Mouse (Mus musculus) heart, embryonic 10.5 days (tissue): ENCODE data around the gene Dpm3. TPM values are rescaled to one million over a fixed set of nuclear protein-coding genes. Genes with fewer than 3 reads are reported as not detected.

ENCODE experiments used
- DNase-seq: peaks from one replicate; pipeline ENCODE4 v3.0.0-alpha.2; 2017; ENCODE audit warnings: low spot score
- H3K27ac ChIP-seq: fragments of 300-500 bp; sonication (generic); 2 replicates; pipeline ENCODE4 v1.5.1; 2016; ENCODE audit warnings: mild to moderate bottlenecking
- H3K27me3 ChIP-seq: fragments of 300-500 bp; sonication (generic); 2 replicates; pipeline ENCODE4 v1.6.1; 2016; ENCODE audit warnings: mild to moderate bottlenecking; ENCODE audit not compliant: poor library complexity, insufficient read depth, severe bottlenecking
- H3K36me3 ChIP-seq: fragments of 300-500 bp; sonication (generic); 2 replicates; pipeline ENCODE4 v1.6.1; 2016; ENCODE audit warnings: mild to moderate bottlenecking, moderate library complexity
- H3K4me1 ChIP-seq: fragments of 300-500 bp; sonication (generic); 2 replicates; pipeline ENCODE4 v1.6.1; 2016; ENCODE audit warnings: mild to moderate bottlenecking
- H3K4me3 ChIP-seq: fragments of 300-500 bp; sonication (generic); 2 replicates; pipeline ENCODE4 v1.5.1; 2016; ENCODE audit warnings: mild to moderate bottlenecking, moderate library complexity
- H3K9me3 ChIP-seq: fragments of 300-500 bp; sonication (generic); 2 replicates; pipeline ENCODE4 v1.6.1; 2016; ENCODE audit warnings: mild to moderate bottlenecking, moderate library complexity
- WGBS: fragments of 180-500 bp; shearing (Covaris S2); methylation state at CpG from one replicate; pipeline ENCODE4 v1.1.7; 2016; 5-methylcytosine and 5-hydroxymethylcytosine counted together
- polyA plus RNA-seq: library from polyadenylated mRNA; unstranded; fragments of >200 nt; fragmentation: Nextera tagmentation; extraction: Ambion mirVana; gene quantifications from 2 replicates; pipeline ENCODE4 v1.2.1, GENCODE M21; 2016

The Dpm3 gene
- polyA plus RNA-seq, 1 experiment from 2014 or later: 86.0 TPM

DNA sequence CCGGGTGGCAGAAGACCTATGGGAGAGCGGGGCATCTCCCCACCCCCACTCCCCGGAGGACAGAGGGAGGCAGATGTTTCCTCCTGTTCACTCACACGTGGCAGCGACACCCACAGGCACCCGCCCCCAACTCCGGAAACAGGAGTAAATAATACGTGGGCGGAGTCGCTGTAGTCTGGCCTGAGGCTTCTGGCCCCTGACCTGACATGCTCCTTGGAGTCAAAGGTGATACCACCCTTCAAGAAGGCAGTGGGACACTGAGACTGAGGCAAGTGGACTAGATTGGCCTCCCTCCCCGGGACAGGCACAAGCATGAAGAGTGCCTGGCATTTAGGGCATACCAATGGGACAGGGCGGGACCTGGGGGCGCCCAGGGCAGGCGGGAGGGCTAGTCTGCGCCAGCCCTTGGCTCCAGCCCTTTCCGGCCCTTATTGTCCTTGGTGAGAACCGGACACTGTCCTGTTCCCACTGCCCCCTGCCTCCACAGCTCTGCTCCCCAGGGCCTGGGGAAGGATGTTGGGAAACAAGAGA is 7.7 kb upstream of the Dpm3 start:
- H3K4me3 ChIP-seq: peak overlapping the region; percentile 46
- DNase-seq: no peak
- H3K27ac ChIP-seq: peak overlapping the region; percentile 76
- WGBS: 5% methylated on average over 17 of the region's 17 CpGs
- H3K4me1 ChIP-seq: peaks cover 41% of the 10 kb centered on the region
- peaks cover 11% of the 10 kb centered on the region for H3K27me3 ChIP-seq
- no peaks in the 10 kb centered on the region for H3K9me3 ChIP-seq
- peaks cover 24% of the 10 kb centered on the region for H3K36me3 ChIP-seq

DNA sequence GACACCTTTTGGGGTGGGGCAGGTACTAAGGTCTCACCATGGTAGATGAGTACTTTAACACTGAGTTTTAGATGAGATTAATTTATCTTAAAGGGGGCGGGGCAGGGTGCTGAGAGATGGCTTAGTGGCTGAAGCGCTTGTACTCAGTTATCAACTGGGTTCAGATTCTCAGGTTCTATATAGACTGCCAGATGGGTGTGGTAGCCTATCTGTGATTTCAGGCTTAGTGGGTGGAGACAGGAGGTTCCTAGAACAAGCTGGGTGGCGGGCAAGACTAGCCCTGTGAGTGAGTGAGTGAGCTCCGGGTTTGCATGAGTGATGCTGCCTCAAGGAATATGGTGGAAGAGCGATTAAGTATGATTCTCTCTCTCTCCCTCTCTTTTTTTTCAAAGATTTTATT is 4.2 kb upstream of the Dpm3 start:
- Histone ChIP-seq H3K27me3 (peaks cover 15% of the 10 kb centered on the region), H3K4me1 (peaks cover 26% of the 10 kb centered on the region), H3K4me3 (no peak overlapping the region), H3K9me3 (no peaks in the 10 kb centered on the region), H3K27ac (no peak overlapping the region), H3K36me3 (no peaks in the 10 kb centered on the region)
- WGBS: 81% methylated on average over 5 of the region's 5 CpGs
- no peak for DNase-seq

DNA sequence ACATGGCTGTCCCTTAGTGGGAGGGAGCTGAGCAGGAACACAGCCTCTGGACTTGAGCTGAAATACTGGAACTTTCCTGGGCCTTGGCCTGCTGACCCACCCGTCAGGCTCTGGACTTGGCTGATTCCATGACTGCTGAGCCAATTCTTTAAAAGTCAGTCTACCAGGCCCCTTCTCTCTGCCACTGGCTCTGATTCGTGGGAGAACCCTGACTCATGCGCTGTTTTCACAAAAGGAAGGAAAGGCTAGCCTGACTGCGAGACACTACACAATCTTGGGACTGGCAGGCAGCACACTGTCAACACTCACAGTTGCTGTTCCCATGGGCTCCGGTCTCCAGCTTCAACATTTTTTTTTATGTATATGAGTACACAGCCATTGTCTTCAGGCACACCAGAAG is 3.0 kb upstream of the Dpm3 start:
- Histone ChIP-seq H3K9me3 (no peaks in the 10 kb centered on the region), H3K4me1 (peaks cover 14% of the 10 kb centered on the region), H3K27me3 (peaks cover 15% of the 10 kb centered on the region), H3K27ac (no peak overlapping the region), H3K4me3 (no peak overlapping the region), H3K36me3 (no peaks in the 10 kb centered on the region)
- DNase-seq: no peak
- 61% methylated on average over 5 of the region's 5 CpGs for WGBS

DNA sequence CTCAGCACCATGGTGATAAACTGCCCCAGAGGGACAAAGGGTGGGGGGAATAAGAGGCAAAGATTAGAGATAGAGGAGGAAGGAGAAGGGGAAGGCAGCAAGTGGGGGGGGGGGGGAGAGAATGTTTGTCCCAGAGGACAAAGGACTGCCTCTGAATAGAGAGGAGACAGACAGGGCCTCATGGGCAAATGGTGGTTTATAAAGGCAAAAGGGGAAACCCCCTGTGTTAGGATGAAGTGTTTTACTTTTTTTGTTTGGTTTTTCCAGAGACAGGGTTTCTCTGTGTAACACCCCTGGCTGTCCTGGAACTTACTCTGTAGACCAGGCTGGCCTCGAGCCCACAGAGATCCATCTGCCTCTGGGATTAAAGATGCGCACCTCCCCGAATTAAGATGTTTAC is 1.1 kb downstream of the Dpm3 start:
- Histone ChIP-seq H3K27ac (no peak overlapping the region), H3K4me3 (no peak overlapping the region), H3K36me3 (no peaks in the 10 kb centered on the region), H3K27me3 (peaks cover 4% of the 10 kb centered on the region; the same call in 1 of the 2 replicates), H3K4me1 (0 out of 2 replicates have a peak, but pooled peaks cover 4% of the 10 kb centered on the region), H3K9me3 (no peaks in the 10 kb centered on the region)
- no peak for DNase-seq
- WGBS: 74% methylated on average over 3 of the region's 3 CpGs

DNA sequence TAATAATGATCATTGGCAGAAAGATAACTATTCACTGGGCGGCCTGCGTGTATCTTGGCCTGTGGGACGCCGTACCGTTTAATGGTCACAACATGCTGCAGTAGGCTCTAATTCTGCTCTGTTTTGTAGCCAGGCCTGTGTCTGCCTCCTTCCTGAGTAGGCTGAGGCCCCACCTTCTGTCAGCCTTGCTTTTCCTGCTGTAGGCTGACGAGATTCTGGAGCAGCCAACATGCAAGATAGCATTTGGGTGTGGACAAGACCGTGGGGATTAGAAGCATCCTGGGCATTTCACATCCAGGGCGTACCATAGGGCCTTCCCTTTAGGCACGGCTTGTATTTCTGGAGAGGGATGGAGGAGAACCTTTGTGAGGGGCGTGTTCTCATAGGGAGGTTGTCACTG is 3.3 kb downstream of the Dpm3 start:
- DNase-seq: no peak
- Histone ChIP-seq H3K36me3 (no peaks in the 10 kb centered on the region), H3K27me3 (peaks cover 4% of the 10 kb centered on the region; the same call in 1 of the 2 replicates), H3K4me1 (peaks cover 19% of the 10 kb centered on the region), H3K4me3 (no peak overlapping the region), H3K27ac (no peak overlapping the region; the same call in 1 of the 2 replicates), H3K9me3 (no peaks in the 10 kb centered on the region)
- WGBS: 51% methylated on average over 10 of the region's 10 CpGs

- under 1% methylated on average over 20 of the region's 20 CpGs for WGBS
- H3K9me3 ChIP-seq: no peaks in the 10 kb centered on the region
- peaks cover 55% of the 10 kb centered on the region for H3K4me1 ChIP-seq
Observed at GRCm38 (mm10) chr3:89266439-89266893, 7.3 kb downstream of the Dpm3 start.

GRCm38 (mm10) chr3:89268916-89269315 is 9.8 kb downstream of the Dpm3 start:
- no peaks in the 10 kb centered on the region for H3K27me3 ChIP-seq
- H3K4me3 ChIP-seq: peak overlapping the region; percentile 66; the same call in 1 of the 2 replicates
- no peak for DNase-seq
- H3K36me3 ChIP-seq: peaks cover 25% of the 10 kb centered on the region
- H3K4me1 ChIP-seq: peaks cover 55% of the 10 kb centered on the region
- 49% methylated on average over 8 of the region's 8 CpGs for WGBS
- peak overlapping the region; percentile 91; the same call in 1 of the 2 replicates for H3K27ac ChIP-seq
- no peaks in the 10 kb centered on the region for H3K9me3 ChIP-seq

More at GRCm38 (mm10) chr3:89266439-89266893, 7.3 kb downstream of the Dpm3 start:
- H3K4me3 ChIP-seq: peak overlapping the region; percentile 85
- no peaks in the 10 kb centered on the region for H3K27me3 ChIP-seq
- peak overlapping the region; percentile 94 for H3K27ac ChIP-seq
- 0 out of 2 replicates have a peak, but pooled peaks cover 6% of the 10 kb centered on the region for H3K36me3 ChIP-seq
- peak; percentile 93 for DNase-seq

- Histone ChIP-seq H3K27me3 (no peaks in the 10 kb centered on the region), H3K36me3 (peaks cover 33% of the 10 kb centered on the region), H3K4me3 (peak within 1 kb of the TSS; percentile 66), H3K27ac (peak within 1 kb of the TSS; percentile 91), H3K9me3 (no peaks in the 10 kb centered on the region), H3K4me1 (peaks cover 55% of the 10 kb centered on the region)
- 3% methylated on average over 39 of the region's 39 CpGs for WGBS
- DNase-seq: peak; percentile 87
Observed at GRCm38 (mm10) chr3:89270051-89270755, 11.0 kb downstream of the Dpm3 start, which contains the start of gene Slc50a1. Gene Slc50a1 (minus strand): TSS chr3:89270570.

DNA sequence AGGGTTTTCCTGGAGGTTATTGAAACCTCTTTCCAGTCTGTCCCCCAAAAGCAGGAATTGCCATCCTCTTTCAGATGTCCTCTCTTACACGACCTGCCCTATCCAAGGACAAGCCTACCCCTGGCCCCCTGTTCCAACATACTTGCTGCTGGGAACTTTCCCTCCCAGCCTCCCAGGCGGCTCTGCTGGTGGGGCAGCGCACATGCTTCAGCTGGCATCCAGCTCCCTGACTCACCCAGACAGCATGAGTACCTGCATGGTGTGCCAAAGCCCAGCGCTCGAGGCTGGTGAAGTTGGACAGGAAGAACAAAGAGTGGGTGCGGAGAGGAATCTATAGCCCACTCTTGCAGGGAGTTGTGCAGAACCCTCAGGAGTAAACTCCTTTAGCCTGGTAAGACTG is 11.7 kb downstream of the Dpm3 start:
- H3K4me3 ChIP-seq: peak overlapping the region; percentile 66
- no peak for DNase-seq
- no peaks in the 10 kb centered on the region for H3K27me3 ChIP-seq
- peak overlapping the region; percentile 91 for H3K27ac ChIP-seq
- 65% methylated on average over 6 of the region's 6 CpGs for WGBS
- H3K4me1 ChIP-seq: peaks cover 56% of the 10 kb centered on the region
- no peaks in the 10 kb centered on the region for H3K9me3 ChIP-seq
- peaks cover 40% of the 10 kb centered on the region for H3K36me3 ChIP-seq

- WGBS: 69% methylated on average over 6 of the region's 6 CpGs
- no peaks in the 10 kb centered on the region for H3K9me3 ChIP-seq
- H3K4me1 ChIP-seq: peaks cover 57% of the 10 kb centered on the region
- no peak overlapping the region for H3K27ac ChIP-seq
- DNase-seq: no peak
- H3K4me3 ChIP-seq: no peak overlapping the region
- peaks cover 45% of the 10 kb centered on the region for H3K36me3 ChIP-seq
- no peaks in the 10 kb centered on the region for H3K27me3 ChIP-seq
Observed at GRCm38 (mm10) chr3:89271760-89272159, 12.6 kb downstream of the Dpm3 start.

DNA sequence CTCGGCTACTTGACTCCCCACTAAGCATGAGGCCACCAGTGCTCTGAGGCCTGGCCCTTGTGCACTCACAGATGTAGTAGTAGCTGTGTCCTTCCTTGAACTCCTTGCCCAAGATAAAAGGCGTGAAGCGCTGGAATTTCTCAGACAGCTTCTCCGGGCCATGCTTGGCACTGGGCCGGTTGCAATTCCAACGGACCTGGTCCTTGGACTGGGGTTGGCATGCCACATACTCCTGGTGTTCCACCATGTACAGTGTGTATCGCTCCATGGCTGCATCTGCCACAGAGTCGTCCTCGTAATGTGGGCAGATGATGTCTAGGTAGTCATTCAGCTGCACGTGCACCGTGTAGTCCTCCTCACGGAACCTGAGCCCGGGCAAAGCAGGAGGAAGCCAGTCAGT is 16.9 kb downstream of the Dpm3 start:
- Histone ChIP-seq H3K9me3 (no peaks in the 10 kb centered on the region), H3K36me3 (peaks cover 42% of the 10 kb centered on the region), H3K27ac (no peak overlapping the region), H3K4me1 (peaks cover 59% of the 10 kb centered on the region), H3K4me3 (peak overlapping the region; percentile 77; the same call in 1 of the 2 replicates), H3K27me3 (0 out of 2 replicates have a peak, but pooled peaks cover 8% of the 10 kb centered on the region)
- WGBS: 84% methylated on average over 13 of the region's 13 CpGs
- DNase-seq: no peak

DNA sequence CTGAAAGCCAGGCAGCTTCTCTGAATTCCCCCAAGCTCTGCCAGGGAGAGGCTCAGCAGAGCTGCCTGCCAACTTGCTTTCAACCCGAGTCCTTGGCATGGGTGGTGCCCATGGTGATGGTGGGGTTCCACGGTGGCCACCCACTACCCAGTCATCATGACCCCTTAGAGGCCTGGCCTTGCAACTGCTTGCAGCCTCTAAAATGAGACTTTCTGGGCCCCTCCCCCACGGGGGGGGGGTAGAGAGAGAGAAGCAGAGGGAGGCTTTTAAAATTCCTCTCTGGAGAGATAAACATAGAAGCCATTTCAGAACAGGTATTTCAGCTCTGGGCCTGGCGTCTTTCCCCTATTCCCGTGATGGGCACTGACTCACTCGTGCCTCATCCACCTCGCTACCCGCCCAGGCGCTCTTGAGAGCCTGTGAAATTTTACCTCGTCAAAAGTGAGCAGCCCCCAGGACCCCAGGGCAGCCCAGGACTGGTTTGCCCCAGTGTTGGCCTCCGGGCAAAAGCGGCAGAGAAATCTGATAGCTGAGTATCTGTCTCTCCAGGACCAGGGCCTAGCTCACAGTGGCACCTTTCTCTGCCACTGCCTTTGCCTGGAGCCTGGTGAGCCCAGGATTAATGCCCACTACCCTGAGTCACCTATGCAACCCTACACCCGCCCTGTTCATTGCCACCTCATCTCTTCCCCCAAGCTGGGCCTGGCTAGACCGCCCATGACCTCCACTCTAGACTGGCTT is 18.3 kb downstream of the Dpm3 start:
- Histone ChIP-seq H3K36me3 (peaks cover 33% of the 10 kb centered on the region), H3K27ac (peak overlapping the region; percentile 92), H3K27me3 (0 out of 2 replicates have a peak, but pooled peaks cover 8% of the 10 kb centered on the region), H3K4me1 (peaks cover 66% of the 10 kb centered on the region), H3K4me3 (peak overlapping the region; percentile 77), H3K9me3 (no peaks in the 10 kb centered on the region)
- 15% methylated on average over 14 of the region's 14 CpGs for WGBS
- DNase-seq: no peak

- peak overlapping the region; percentile 77 for H3K4me3 ChIP-seq
- H3K27me3 ChIP-seq: 0 out of 2 replicates have a peak, but pooled peaks cover 8% of the 10 kb centered on the region
- no peaks in the 10 kb centered on the region for H3K9me3 ChIP-seq
- H3K27ac ChIP-seq: peak overlapping the region; percentile 92
- WGBS: 32% methylated on average over 7 of the region's 7 CpGs
- no peak for DNase-seq
- H3K4me1 ChIP-seq: peaks cover 65% of the 10 kb centered on the region
- peaks cover 28% of the 10 kb centered on the region for H3K36me3 ChIP-seq
Observed at GRCm38 (mm10) chr3:89278107-89278506, 18.9 kb downstream of the Dpm3 start.
